Mouse (Mus musculus) induced T-regulatory cell, adult 2 months (primary cell): Measurements from ENCODE around the gene Vmn2r2.

Experiments
- DNase-seq: peaks from one replicate; pipeline ENCODE4 v3.0.0-alpha.2; 2012; ENCODE audit warnings: low read depth

Gene Vmn2r2

DNA sequence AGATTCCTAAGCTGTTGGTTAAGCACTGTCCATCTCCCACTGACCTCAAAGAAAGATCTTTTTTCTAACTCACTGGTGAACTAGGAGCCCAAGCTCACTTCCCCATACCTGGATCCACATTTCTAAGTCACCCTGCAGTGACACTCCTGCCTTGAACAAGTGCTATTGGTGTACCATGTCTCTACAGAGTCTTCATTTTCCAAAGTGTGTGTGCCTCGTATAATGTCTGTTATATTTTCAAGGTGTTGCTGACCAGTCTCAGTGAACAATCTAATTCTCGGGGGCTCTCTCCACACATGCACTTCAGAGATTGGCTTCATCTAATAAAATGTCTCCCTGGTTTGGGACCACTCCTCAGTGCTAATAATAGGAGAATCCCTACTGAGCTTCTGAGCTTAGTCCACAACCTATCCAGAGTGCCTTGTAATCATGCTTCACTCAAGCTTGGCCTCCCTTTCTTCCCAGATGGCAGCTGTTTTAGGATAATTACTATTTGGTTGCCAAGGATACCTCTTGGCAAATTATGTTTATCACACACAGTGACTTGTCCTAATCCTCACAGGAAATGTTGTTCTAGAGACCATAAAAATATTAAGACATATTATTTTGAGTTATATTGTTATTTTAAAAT lies at the start of gene Vmn2r2:
Gene Vmn2r2 (minus strand): TSS at position 51 of the 631 bp plus-strand sequence.
- DNase-seq: no peak

- no peak for DNase-seq
Measured at GRCm38 (mm10) chr3:64113352-64114046, 28.2 kb downstream of the Vmn2r2 start.

DNA sequence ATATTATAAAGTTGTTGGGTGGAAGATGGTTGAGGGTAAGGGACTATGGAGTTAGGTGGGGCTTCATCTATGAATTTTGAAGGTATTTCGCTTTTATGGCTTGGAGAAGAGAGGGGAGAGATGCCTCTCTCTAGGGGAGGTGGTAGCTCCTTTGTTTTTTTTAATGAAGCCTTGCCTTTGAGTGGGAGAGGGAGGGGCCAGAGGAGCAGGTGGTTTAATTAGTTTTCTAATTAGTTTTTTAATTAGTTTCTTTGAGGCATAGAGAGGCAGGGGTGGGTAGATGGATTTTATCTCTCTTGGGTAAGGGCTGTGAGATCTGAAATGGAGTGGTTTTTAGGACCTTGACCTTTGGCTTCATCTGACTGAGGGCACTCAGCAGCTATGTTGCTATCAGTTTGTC lies 29.0 kb downstream of the Vmn2r2 start:
- no peak for DNase-seq

GRCm38 (mm10) chr3:64081247-64081646 lies 60.5 kb downstream of the Vmn2r2 start, which contains the start of gene Vmn2r1:
Vmn2r1 (plus strand) TSS chr3:64081547.
- no peak for DNase-seq
